Mouse (Mus musculus) c-Kit-positive CD71-positive TER-119-positive erythroid progenitor cells, embryonic 14.5 days (primary cell): ENCODE measurements around the gene Lin7b.
"Not testable (repeated sequence)": the region's sequence is repeated elsewhere in the genome, so short reads cannot be mapped to it uniquely, and the experiment has no call there.

Experiments
- DNase-seq: peaks from one replicate; pipeline ENCODE4 v3.0.0-alpha.2; 2013; ENCODE audit warnings: low spot score

Gene Lin7b

DNA sequence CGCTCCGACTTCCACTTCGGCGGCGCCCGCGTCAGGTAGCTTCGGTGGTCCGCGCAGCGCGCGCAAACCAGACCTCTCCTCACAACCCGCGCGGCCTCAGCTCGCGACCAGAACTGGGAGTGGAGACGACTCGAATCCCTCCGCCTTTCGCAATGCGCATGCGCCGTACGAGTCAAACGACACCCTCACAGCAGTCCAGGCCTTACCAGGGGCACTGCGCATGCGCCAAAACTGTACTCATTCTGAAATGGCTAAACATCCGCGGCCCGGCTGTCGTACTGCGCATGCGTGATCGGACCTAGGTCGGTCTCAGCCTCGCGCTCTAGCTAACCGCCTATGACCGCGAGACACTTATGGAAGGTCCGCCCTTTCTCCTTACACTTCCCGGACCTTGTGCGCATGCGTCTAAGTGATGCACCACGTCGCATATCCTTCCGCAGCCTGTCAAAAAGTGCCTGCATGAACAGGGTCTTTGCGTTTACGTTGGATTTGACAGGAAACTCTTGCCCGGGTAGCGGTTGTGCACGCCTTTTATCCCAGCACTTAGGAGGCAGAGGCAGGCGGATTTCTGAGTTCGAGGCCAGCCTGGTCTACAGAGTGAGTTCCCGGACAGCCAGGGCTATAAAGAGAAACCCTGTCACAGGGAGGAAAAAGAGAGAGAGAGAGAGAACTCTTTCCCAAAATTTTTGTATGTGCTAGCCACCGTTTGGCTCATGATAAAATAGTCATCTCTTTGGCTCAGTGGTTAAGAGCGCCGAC, 25.4 kb upstream of the Lin7b start, which contains the start of gene Snrnp70:
Gene Snrnp70, minus strand, starts transcription at position 165 of the 759 bp plus-strand sequence.
- peak; percentile 100 for DNase-seq

DNA sequence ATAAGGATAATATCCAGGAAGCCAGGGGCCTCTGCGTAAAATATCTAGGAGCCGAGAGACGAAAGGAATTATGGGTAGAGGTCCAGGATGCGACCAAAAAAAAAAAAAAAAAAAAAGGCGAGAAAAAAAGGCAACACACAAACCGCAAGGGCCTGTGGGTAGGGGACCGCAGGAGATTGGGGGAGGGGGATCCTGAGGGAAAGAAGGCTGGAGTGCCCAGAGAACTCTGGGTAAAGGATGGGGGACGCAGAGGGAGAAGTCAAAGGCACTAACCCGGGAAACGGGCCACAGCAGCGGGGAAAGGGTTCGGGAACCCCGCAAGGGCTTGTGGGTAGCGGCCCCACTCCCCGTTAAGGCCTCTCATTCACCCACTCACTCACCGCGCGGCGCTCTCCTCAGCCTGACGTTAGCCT, 24.8 kb upstream of the Lin7b start:
- no peak for DNase-seq

GRCm38 (mm10) chr7:45386077-45386476, 15.7 kb upstream of the Lin7b start:
- DNase-seq = no peak

DNA sequence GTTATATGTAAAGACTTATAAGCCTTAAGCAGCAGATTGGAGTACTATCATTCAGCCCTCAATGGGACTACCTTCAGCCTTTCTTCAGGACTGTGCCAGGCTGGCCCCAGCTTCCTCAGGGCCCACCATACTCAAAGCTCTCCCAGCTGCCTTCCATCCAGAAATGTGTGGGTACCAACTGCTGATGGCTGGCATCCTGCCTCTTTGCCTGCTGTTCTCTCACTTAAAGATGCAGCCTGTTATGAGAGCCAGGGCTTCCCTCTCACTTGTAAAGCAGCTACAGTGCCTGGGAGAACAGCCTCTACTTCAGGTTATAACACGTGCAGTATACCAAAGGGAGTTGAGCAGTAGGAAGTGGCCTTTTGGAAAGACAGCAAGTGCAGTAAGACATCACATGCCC, 5.7 kb upstream of the Lin7b start:
- no peak for DNase-seq

DNA sequence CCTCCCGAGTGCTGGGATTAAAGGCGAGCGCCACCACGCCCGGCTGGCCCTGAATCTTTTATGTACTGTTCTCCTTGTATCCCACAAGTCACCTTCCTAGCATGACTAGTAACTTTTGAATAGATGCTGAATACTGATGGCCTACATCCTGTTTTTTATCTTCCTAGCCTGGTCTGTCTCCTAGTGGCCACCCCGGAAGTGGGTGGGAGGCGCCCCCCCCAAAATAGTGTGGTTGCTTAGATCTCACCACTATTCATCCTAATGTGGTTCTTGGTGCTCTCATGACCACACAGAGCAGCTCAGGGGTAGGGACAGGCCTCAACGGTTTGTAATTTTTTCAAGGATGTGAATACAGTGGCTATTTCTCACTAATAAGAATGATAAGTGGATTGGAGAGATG, 4.2 kb upstream of the Lin7b start:
- DNase-seq = no peak

DNA sequence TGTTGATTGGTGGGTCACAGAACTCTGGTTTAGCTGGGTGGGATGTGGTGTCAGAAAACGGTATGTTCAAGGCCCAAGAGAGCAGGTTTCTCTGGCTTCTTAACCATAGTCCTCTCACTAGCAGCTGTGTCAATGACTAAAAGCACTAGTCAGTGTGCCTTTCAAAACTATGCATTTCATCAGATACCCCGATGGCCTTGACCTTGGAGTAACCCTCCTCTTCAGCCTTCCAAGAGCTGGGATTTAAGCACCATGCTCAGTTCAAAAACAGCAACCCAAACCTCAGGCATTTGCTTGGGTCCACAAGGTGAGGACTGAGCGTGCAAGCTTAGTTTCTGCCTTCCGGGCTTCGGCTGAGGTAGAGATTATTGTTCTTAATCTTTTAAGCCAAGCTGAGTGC, 2.0 kb upstream of the Lin7b start:
- no peak for DNase-seq

DNA sequence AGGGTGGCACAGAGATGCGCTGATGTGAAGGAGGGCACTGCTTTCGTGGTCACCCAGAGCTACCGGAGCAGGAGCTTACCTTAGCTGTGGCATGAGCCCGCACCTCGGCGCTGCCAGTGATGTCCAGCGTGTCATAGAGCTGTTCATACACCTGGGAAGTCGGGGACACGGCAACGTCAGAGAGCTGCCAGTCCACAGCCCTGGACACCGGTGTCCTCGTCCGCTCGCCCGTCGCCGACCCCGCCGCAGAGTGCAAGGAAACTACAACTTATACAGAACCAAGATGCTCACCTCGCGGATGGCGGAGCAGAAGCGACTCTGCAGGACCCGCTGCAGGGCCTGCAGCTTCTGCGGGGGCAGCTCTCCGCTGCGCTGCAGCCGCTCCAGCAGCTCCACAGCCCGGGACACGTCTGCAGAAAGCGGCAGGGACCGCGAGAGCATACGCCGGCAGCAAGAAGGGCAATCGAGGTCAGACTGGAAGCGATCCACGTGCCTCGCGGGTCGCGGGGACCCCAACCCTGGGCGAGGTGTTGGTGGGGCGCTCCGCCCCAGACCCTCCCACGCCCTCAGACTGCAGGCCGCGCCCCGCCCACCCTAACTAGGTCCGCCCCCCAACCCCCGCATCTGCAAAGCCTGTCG, 428 bp downstream of the Lin7b start:
- no peak for DNase-seq

DNA sequence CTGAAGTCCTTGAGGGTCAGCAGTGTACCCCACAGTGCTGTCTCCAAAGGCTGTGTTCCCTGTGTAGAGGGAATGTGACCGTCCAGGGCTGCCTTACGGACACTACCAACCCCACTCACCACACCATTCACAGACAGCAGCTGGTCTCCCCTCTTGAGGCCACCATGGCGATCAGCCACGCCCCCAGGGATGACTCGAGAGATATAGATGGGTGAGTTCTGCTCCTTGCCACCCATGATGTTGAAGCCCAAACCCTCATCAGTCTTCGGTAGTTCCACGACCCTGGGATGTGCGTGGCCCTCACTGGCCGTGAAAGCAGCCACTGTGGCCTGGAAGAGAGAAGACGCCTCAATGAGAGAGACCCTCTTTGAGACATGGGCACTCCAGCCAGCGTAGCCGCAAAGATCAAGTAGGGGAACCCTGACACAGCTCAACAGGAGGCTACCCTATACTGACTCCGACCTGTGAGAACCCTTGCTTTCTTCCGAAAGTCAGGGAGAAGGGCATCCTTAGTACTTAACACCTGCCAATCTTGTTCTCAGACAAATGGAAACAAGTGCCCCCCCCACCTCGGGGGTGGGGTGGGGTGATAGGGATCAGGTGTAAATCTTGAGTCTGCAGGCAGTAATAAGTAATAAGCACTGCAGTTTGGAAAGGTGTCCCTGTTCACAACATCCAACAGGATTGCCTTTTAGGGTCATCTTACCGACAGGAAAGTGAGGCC, 1.2 kb downstream of the Lin7b start:
- no peak for DNase-seq

- no peak for DNase-seq
Observed at GRCm38 (mm10) chr7:45368178-45368577, 2.2 kb downstream of the Lin7b start.

- DNase-seq = peak; percentile 89
Observed at GRCm38 (mm10) chr7:45367020-45367880, 3.1 kb downstream of the Lin7b start.

DNA sequence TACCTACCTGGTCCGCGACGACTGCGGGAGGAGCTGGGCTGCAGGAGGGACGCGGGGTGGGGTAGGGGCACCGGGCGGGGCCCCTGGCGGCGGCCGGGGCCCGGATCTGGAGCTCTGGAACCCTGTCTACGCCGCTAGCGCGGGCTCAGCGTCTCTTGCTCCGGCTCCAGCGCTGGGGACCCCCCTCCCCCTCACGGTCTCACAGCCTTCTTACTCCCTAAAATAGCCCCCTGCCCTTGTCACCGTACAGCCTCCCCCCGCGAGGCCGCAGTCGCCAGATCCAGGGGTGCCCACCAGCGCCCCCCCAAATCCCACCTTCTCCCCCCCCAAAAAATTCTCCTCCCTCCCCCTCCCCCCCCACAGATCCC, 3.7 kb downstream of the Lin7b start, which contains the start of gene Ppfia3:
Gene Ppfia3, minus strand, starts transcription at position 368 of the 368 bp plus-strand sequence.
- DNase-seq = no peak

DNA sequence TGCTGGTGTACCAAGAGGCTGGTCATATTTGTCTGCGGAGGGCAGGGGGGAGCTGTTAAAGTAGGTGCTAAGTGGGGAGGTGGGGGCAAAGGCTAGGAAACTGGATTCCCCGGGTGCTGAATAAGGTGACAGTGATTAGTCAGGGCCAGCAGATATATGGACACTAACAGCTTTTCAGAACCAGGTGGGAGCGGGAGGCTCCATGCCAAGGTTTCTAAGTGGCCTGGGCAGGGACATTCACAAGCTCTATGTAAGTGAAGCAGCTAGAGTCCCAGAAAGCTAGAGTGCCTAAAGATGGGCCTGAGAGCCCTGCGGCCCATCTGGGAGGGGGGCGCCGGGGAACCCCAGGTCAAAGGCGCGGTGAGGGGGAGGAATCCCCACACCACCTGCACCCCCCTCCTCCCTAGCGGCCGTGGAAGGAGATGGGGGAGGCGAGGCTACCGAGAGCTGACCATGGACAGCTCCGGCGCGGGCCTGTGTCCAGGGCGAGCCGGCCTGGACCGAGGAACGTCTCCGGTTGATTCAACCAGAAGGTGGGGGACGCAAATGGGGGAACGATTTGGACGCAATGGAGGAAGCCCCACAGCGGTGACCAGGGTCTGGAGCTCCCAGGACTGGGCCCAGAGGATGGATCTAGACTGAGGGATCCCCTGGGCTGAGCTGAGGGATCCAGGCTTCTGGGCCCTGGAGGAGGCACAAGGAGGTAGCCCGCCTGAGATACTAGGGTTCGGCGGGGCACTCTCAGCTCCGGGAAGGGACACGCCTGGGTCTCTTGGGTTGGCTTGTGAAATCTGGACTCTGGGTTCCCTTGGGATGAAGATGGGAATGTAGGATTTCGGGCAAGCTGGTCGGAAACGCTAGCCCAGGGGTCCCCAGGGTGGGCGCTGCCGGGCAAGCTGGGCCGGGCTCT, 4.4 kb downstream of the Lin7b start:
- DNase-seq = no peak

DNA sequence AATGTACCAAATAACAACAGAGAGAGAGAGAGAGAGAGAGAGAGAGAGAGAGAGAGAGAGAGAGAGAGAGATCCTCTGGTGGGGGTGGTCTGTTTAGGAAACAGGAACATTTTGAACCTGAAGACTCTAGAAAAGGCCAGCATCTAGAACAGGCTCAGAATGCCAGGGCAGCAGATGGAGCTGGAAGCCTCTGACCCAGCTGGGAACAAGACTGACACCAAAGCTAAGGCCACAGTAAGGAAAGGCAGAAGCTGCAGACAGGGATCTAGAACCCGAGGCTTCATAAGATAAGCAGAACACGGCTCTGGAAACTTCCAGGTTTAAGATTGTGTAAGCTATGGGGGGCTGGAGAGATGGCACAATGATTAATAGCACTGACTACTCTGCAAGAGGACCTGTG, 6.4 kb downstream of the Lin7b start:
- no peak for DNase-seq

DNA sequence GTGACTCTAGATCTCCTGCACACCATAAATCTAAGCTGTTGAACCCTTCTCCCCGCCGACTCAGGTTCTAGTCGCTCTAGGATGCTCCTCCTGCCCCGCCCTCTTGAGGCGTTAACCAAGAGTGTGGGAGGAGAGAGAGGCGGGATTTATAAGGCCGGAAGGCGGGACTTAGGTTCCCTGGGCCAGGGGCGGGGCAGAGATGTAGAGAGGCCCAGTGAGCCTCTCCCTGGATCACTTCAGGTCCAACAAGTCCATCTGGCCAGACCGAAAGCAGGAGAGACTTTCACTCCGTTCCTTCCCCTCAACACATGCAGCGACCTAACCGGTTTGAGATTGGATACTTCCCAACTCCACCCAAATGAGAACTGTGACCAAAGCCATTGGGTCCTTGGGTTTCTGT, 7.6 kb downstream of the Lin7b start:
- DNase-seq = peak; percentile 71

GRCm38 (mm10) chr7:45361243-45361804, 9.1 kb downstream of the Lin7b start:
- DNase-seq = no peak

GRCm38 (mm10) chr7:45360404-45361125, 9.8 kb downstream of the Lin7b start:
- DNase-seq = no peak

DNA sequence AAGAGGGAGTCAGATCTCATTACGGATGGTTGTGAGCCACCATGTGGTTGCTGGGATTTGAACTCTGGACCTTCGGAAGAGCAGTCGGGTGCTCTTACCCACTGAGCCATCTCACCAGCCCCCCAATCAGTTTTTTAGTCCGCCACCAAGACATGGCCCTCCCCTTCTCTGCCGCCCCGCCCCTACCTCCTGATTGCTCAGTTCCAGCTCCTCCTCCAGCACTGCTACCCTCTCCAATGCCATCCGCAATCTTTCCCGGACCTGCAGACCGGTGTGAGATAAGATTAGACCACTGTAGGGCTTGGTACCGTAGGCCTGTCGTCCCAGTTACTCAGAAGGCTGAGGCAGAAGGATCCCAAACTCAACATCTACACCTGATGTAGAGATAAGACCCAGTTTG, 11.3 kb downstream of the Lin7b start:
- DNase-seq = not testable (repeated sequence)

GRCm38 (mm10) chr7:45356087-45356486, 14.3 kb downstream of the Lin7b start:
- DNase-seq = no peak

DNA sequence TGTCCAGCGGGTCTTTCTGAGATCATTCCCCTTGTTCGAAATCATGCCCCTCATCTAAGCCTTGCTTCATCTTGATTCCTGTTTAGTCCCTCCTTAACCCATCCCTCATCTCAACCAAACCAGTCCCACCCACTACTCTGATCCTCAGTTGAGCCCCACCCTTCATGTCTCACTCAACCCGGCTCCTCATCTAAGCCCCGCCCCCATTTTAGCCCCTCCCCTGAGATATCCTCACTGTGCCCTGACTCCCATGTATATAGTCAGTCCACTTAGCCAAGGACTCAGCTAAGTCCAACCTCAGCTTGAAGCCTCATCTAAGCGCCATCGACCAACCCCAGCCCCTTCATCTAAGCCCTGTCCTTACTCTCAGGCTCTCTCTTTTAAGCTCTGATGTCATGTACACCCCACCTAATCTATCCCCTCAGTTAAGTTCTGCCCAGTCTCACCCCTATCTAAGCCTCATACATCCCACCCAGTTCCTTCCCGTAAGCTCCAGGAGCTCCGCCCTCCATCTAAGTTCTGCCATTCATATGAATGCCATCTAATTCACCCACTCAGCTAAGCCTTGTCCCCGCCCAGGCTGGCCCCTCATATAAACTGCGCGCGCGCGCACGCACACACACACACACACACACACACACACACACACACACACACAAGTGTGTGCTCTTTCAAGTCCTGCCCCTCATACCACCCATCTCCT, 14.9 kb downstream of the Lin7b start:
- DNase-seq = no peak
